Mouse (Mus musculus) right cerebral cortex, postnatal 36 days (tissue): ENCODE measurements around the gene Hoxb8.

Experiments
- DNase-seq, 2 experiments: peaks; one replicate each; pipeline ENCODE4 v3.0.0; 2022; ENCODE audit warnings: low spot score in 2 of 2, mixed read lengths in 1 of 2

Hoxb8 gene

DNA sequence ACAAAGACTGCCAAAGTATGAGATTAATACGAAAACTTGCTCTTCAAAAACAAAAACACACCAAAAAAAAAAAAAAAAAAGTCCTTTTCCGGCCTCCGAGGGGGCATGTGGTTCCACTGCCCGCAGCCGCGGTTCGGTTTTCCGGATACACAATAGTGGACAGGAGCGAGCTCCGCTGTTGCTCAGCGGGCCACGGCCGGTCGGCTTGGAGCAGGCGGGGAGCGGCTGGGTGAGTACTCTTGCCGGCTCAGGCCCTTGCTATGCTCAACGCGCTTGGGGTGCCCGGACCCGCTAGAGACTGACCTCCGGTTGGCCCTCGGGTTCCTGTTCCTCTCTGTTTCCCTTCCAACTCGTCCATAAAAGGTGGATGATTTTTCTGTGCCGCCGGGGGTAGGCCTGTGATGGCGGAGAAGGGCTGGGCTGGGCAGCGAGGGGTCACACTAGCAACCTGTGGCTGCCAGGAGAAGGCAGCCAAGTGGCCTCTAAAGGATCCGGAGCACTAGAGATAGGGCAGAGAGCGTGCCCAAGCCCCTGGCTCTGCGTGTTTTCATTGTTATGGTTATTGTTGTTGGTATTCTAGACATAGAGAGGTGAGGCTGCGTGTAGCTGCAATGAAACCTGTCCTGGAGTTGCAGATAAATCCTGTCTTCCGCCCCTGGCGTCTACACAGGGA is 33.1 kb downstream of the Hoxb8 start:
- DNase-seq, result no peak

- no peak for DNase-seq
Measured at GRCm38 (mm10) chr11:96315344-96315681, 33.6 kb downstream of the Hoxb8 start.

- DNase-seq, result no peak
Measured at GRCm38 (mm10) chr11:96316696-96317607, 35.2 kb downstream of the Hoxb8 start.

- no peak for DNase-seq
Measured at GRCm38 (mm10) chr11:96317608-96318367, 36.1 kb downstream of the Hoxb8 start, which contains the start of gene Hoxb4. TSS of gene Hoxb4 (plus strand) at chr11:96318267.

DNA sequence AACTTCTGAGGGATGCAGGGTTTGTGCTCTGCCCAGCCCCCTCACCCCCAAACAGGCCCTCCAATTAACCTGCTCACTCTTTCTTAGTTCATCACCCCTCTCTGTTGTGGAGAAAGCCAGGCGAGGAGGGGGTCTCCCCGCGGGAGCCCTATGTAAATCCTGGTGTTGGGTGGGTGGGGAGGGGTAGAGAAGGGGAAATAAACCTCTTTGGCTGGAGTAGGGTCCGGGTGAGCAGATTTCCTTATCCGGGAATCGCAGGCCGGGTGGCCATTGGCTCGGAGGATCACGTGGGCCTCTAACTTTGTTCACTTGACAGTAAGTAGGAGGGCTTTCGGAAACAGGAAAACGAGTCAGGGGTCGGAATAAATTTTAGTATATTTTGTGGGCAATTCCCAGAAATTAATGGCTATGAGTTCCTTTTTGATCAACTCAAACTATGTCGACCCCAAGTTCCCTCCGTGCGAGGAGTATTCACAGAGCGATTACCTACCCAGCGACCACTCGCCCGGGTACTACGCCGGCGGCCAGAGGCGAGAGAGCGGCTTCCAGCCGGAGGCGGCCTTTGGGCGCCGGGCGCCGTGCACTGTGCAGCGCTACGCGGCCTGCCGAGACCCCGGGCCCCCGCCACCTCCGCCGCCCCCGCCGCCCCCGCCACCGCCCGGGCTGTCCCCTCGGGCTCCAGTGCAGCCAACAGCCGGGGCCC is 36.8 kb downstream of the Hoxb8 start:
- no peak for DNase-seq

GRCm38 (mm10) chr11:96319071-96319902 is 37.6 kb downstream of the Hoxb8 start:
- DNase-seq, result no peak

DNA sequence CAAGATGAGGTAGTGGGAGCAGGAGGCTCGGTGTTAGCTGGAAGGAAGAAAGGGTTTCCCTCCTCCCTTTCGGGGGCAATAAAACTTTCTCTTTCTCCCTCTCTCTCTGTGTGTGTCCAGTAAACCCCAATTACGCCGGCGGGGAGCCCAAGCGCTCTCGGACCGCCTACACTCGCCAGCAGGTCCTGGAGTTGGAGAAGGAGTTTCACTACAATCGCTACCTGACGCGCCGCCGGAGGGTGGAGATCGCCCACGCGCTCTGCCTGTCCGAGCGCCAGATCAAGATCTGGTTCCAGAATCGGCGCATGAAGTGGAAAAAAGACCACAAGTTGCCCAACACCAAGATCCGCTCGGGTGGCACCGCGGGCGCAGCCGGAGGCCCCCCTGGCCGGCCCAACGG is 38.2 kb downstream of the Hoxb8 start:
- DNase-seq, result no peak

- DNase-seq, result no peak
Measured at GRCm38 (mm10) chr11:96320688-96321087, 39.0 kb downstream of the Hoxb8 start.

DNA sequence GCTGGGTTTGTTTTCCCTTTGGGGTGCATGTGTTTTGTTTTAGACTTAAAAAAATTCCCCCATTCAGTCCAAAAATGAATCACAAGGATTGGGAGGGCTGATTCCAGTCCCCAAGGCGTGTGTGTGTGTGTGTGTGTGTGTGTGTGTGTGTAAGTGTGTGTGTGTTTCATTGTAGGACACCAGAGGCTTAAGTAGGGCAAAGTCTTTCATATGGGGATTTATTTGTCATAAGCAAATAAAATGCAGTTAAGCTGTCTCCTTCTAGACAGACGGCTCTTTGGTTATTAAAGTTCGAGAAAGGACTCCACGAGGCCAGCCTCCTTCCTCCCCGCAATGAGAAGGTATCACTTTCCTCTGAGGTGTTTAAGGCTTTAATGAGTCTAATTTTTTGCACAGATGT is 40.1 kb downstream of the Hoxb8 start:
- no peak for DNase-seq

GRCm38 (mm10) chr11:96322738-96323137 is 41.0 kb downstream of the Hoxb8 start:
- DNase-seq, result no peak

- no peak for DNase-seq
Measured at GRCm38 (mm10) chr11:96323154-96323553, 41.4 kb downstream of the Hoxb8 start, which contains the start of gene Hoxb3. TSS of gene Hoxb3 (plus strand) at chr11:96323326.

DNA sequence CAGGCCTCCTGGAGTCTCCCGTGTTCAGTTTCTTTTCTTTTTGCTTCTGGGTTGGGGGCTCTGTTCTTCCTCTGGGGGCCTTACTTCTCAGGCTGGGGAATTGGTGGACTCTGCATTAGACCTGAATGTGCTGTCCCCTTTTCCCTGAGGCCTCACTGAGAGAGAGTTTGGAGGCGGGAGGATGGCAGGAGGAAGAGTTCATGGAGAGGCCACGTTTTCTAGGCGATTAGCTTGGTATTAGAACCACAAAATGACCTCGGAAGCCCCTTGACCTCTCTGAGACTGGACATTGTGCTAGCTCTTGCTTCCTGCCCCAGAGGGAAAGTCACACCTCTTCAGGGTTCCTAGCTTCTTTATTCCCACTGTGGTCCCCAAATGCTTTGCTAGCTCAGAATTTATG is 42.4 kb downstream of the Hoxb8 start:
- DNase-seq, result no peak

GRCm38 (mm10) chr11:96324965-96325364 is 43.3 kb downstream of the Hoxb8 start:
- DNase-seq, result no peak

- no peak for DNase-seq
Measured at GRCm38 (mm10) chr11:96325747-96326212, 44.1 kb downstream of the Hoxb8 start.

GRCm38 (mm10) chr11:96326705-96327104 is 45.0 kb downstream of the Hoxb8 start:
- DNase-seq, result no peak

- no peak for DNase-seq
Measured at GRCm38 (mm10) chr11:96327122-96327521, 45.4 kb downstream of the Hoxb8 start.

DNA sequence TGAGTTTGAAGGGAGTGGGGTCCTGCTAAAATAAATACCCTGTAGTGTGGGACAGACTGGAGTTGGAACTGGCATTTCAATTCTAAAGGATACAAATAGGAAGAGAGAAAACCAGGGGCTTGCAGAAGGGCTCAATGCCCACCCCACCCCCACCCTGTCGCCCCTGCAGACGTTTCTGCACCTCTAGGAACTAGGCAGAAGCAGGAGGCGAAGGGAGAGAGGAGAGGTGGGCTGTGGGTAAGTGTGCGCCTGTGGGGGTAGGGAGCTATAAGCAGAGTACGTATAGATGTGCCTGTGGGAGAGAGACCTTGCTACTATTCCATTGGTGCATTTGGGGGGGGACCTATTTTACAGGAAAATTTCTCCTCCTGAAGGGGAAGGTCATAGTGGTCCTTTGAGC is 46.0 kb downstream of the Hoxb8 start:
- DNase-seq, result no peak

- DNase-seq, result no peak
Measured at GRCm38 (mm10) chr11:96328605-96329004, 46.9 kb downstream of the Hoxb8 start.

- DNase-seq, result no peak
Measured at GRCm38 (mm10) chr11:96332105-96332504, 50.4 kb downstream of the Hoxb8 start.

DNA sequence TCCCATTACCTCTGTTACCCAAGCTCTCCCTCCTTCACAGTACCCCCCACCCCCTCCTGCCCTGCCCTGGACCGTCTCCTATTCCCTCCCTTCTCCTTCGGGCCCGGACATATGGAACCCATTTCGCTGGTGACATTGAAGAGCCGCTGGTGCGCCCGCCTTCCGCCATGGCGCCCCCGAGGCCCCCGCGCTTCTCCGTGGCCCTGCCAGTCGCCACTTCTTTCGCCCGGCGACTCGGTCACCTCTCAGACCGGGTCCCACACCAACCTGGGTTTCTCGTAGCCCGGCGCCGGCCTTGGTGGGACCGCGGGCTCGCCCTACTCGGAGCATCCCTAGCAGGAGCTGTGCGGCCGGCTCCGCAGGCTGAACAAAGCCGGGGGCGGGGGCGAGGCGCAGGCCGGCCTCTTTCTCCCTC is 50.9 kb downstream of the Hoxb8 start:
- DNase-seq, result no peak
